Mouse (Mus musculus): ENCODE measurements around the gene Gm44596.

The Gm44596 gene

GRCm38 (mm10) chr6:128375192-128375591 lies at the start of gene Gm44596, which contains the start of gene Tex52:
TSS of gene Gm44596 (plus strand) at chr6:128375503.
TSS of gene Tex52 (plus strand) at chr6:128375456.
- DNase-seq (ENCODE audit: low read depth, low spot score) = no peak

- DNase-seq (ENCODE audit: low read depth, low spot score) = peak; percentile 73
Observed at GRCm38 (mm10) chr6:128334397-128335124, 40.7 kb upstream of the Gm44596 start.

- no peak for DNase-seq (ENCODE audit: low read depth, low spot score)
Observed at GRCm38 (mm10) chr6:128337467-128337866, 37.8 kb upstream of the Gm44596 start.

GRCm38 (mm10) chr6:128338876-128339275 lies 36.4 kb upstream of the Gm44596 start:
- peak; percentile 48 for DNase-seq (ENCODE audit: low read depth, low spot score)

GRCm38 (mm10) chr6:128341956-128342723 lies 33.2 kb upstream of the Gm44596 start:
- no peak for DNase-seq (ENCODE audit: low read depth, low spot score)

GRCm38 (mm10) chr6:128345623-128346022 lies 29.7 kb upstream of the Gm44596 start:
- no peak for DNase-seq (ENCODE audit: low read depth, low spot score)

- DNase-seq (ENCODE audit: low read depth, low spot score) = no peak
Observed at GRCm38 (mm10) chr6:128346782-128347181, 28.5 kb upstream of the Gm44596 start.

GRCm38 (mm10) chr6:128349711-128350110 lies 25.6 kb upstream of the Gm44596 start:
- no peak for DNase-seq (ENCODE audit: low read depth, low spot score)

- DNase-seq (ENCODE audit: low read depth, low spot score) = no peak
Observed at GRCm38 (mm10) chr6:128354140-128354539, 21.2 kb upstream of the Gm44596 start.

- DNase-seq (ENCODE audit: low read depth, low spot score) = peak; percentile 52
Observed at GRCm38 (mm10) chr6:128355201-128355681, 20.1 kb upstream of the Gm44596 start.

- DNase-seq (ENCODE audit: low read depth, low spot score) = peak; percentile 95
Observed at GRCm38 (mm10) chr6:128355726-128356416, 19.4 kb upstream of the Gm44596 start, which contains the start of gene Tulp3. TSS of gene Tulp3 (minus strand) at chr6:128355851.

- DNase-seq (ENCODE audit: low read depth, low spot score) = peak; percentile 55
Observed at GRCm38 (mm10) chr6:128358999-128359398, 16.3 kb upstream of the Gm44596 start.

GRCm38 (mm10) chr6:128361901-128362300 lies 13.4 kb upstream of the Gm44596 start:
- DNase-seq (ENCODE audit: low read depth, low spot score) = no peak

- DNase-seq (ENCODE audit: low read depth, low spot score) = peak; percentile 79
Observed at GRCm38 (mm10) chr6:128362381-128363006, 12.8 kb upstream of the Gm44596 start, which contains the start of the genes Rhno1 and Foxm1. TSS of gene Rhno1 (minus strand) at chr6:128362911. TSS of gene Foxm1 (plus strand) at chr6:128362967.

- DNase-seq (ENCODE audit: low read depth, low spot score) = no peak
Observed at GRCm38 (mm10) chr6:128363007-128363825, 12.1 kb upstream of the Gm44596 start.

GRCm38 (mm10) chr6:128364721-128365120 lies 10.6 kb upstream of the Gm44596 start:
- no peak for DNase-seq (ENCODE audit: low read depth, low spot score)

GRCm38 (mm10) chr6:128366466-128366865 lies 8.8 kb upstream of the Gm44596 start:
- DNase-seq (ENCODE audit: low read depth, low spot score) = no peak

GRCm38 (mm10) chr6:128370040-128370439 lies 5.3 kb upstream of the Gm44596 start:
- no peak for DNase-seq (ENCODE audit: low read depth, low spot score)

- DNase-seq (ENCODE audit: low read depth, low spot score) = no peak
Observed at GRCm38 (mm10) chr6:128376371-128377085, 1.2 kb downstream of the Gm44596 start.

GRCm38 (mm10) chr6:128379636-128380035 lies 4.3 kb downstream of the Gm44596 start:
- DNase-seq (ENCODE audit: low read depth, low spot score) = no peak

All from forelimb bud, embryonic 11.5 days (tissue).